Mouse (Mus musculus): ENCODE results near the gene Mmachc.

GRCm38 (mm10) chr4:116657971-116658370, 50.2 kb downstream of the Mmachc start:
- TF ChIP-seq CTCF (IDR thresholded peaks at IDR 0.05; ENCODE audit: extremely low read depth, insufficient read depth, insufficient read length, insufficient replicate concordance) (no peak), POLR2A (IDR thresholded peaks at IDR 0.05; ENCODE audit: low read depth, low read length) (no peak)
